Mouse (Mus musculus): Measurements from ENCODE around the gene Lin28b. TPM values are rescaled to one million over a fixed set of nuclear protein-coding genes. Genes with fewer than 3 reads are reported as not detected.

The Lin28b gene
- total RNA-seq, 2 experiments from 2014 or later = 0.42 to 0.73 TPM

GRCm38 (mm10) chr10:45328196-45329000 is 157.8 kb downstream of the Lin28b start:
- DNase-seq (ENCODE audit: low spot score in 2 of 2) = no peak

Other genes with a start within 250 kb of the Lin28b start
- 1 to 10 TPM; 1.2 to 1.8 TPM for gene Bves, start 150.6 kb downstream of the Lin28b start, total RNA-seq (2021)
- gene Hace1, start 91.4 kb upstream of the Lin28b start, total RNA-seq (2021) = 10 to 100 TPM; 15.0 to 16.2 TPM

All from adrenal gland, postnatal 4 days (tissue).